Mouse (Mus musculus) limb, embryonic 14.5 days (tissue): Measurements from ENCODE around the gene Lrrc37a. TPM values are rescaled to one million over a fixed set of nuclear protein-coding genes. Genes with fewer than 3 reads are reported as not detected.

Source experiments
- ATAC-seq: fragments of 200-750 bp; cut with Nextera tagmentation; 2 replicates; pipeline ENCODE4 v1.8.0; 2017; ENCODE audit warnings: low read depth, moderate number of reproducible peaks, moderate TSS enrichment; ENCODE audit not compliant: low FRiP score
- DNase-seq: peaks from one replicate; pipeline ENCODE4 v3.0.0-alpha.2; 2015; ENCODE audit warnings: low spot score
- H3K27ac ChIP-seq: fragments of 300-500 bp; sonication (generic); replicated peaks from 2 replicates; pipeline ENCODE4 v1.5.1; 2014; ENCODE audit warnings: low read depth, mild to moderate bottlenecking, low read length, moderate library complexity, mixed read lengths
- H3K27me3 ChIP-seq: fragments of 300-500 bp; sonication (generic); 2 replicates; pipeline ENCODE4 v1.6.1; 2014; ENCODE audit warnings: low read length, mixed read lengths; ENCODE audit not compliant: control insufficient read depth, insufficient read depth
- H3K36me3 ChIP-seq: fragments of 300-500 bp; sonication (generic); 2 replicates; pipeline ENCODE4 v1.6.1; 2014; ENCODE audit warnings: mild to moderate bottlenecking, low read length, moderate library complexity, mixed read lengths; ENCODE audit not compliant: control insufficient read depth, insufficient read depth
- H3K4me1 ChIP-seq: fragments of 300-500 bp; sonication (generic); 2 replicates; pipeline ENCODE4 v1.6.1; 2014; ENCODE audit warnings: antibody characterized with exemption, low read length, mixed read lengths; ENCODE audit not compliant: control insufficient read depth, insufficient read depth
- H3K4me2 ChIP-seq: fragments of 300-500 bp; sonication (generic); replicated peaks from 2 replicates; pipeline ENCODE4 v1.6.1; 2014; ENCODE audit warnings: low read depth, mild to moderate bottlenecking, low read length, moderate library complexity; ENCODE audit not compliant: severe bottlenecking
- H3K4me3 ChIP-seq: fragments of 300-500 bp; sonication (generic); replicated peaks from 2 replicates; pipeline ENCODE4 v1.5.1; 2014; ENCODE audit warnings: low read length
- H3K9ac ChIP-seq: fragments of 300-500 bp; sonication (generic); 2 replicates; pipeline ENCODE4 v1.6.1; 2014; ENCODE audit warnings: mild to moderate bottlenecking, low read depth, low read length, moderate library complexity; ENCODE audit not compliant: severe bottlenecking
- H3K9me3 ChIP-seq: fragments of 300-500 bp; sonication (generic); 2 replicates; pipeline ENCODE4 v1.6.1; 2016; ENCODE audit warnings: low read length; ENCODE audit not compliant: control insufficient read depth
- POLR2A ChIP-seq: fragments of 200-500 bp; IDR thresholded peaks from 2 replicates; pipeline ENCODE4 v1.8.0; 2012; ENCODE audit warnings: inconsistent platforms, mild to moderate bottlenecking, moderate library complexity, borderline replicate concordance; ENCODE audit not compliant: insufficient read depth, insufficient read length; ENCODE audit errors: extremely low read depth
- WGBS: fragments of 180-500 bp; shearing (Covaris S2); extraction: QIAGEN DNeasy Blood & Tissue Kit; methylation state at CpG from one replicate; pipeline ENCODE4 v1.1.7; 2014; 5-methylcytosine and 5-hydroxymethylcytosine counted together
- polyA plus RNA-seq, 2 experiments: library from polyadenylated mRNA; depleted of rRNA in 1 of 2; stranded (reverse) in 1 of 2; unstranded in 1 of 2; fragments of >200 nt; fragmentation: Nextera tagmentation in 1 of 2; extraction: Ambion mirVana in 1 of 2; gene quantifications; 2 replicates each; pipeline versions ENCODE4 v1.2.1 to v1.2.3; 2012 to 2014

Lrrc37a gene
- polyA plus RNA-seq, 2 experiments, result not detected

GRCm38 (mm10) chr11:103406551-103406950, 97.8 kb downstream of the Lrrc37a start:
- Histone ChIP-seq H3K9me3 (no peaks in the 10 kb centered on the region), H3K4me2 (no peak overlapping the region), H3K4me1 (no peaks in the 10 kb centered on the region; the same call in 1 of the 2 replicates), H3K27ac (no peak overlapping the region), H3K36me3 (peaks cover 8% of the 10 kb centered on the region; the same call in 1 of the 2 replicates), H3K9ac (no peak overlapping the region), H3K27me3 (no peaks in the 10 kb centered on the region), H3K4me3 (no peak overlapping the region)
- TF ChIP-seq POLR2A, result no peak
- no peak for ATAC-seq
- DNase-seq, result no peak
- WGBS, result 78% methylated on average over 7 of the region's 7 CpGs

- 83% methylated on average over 1 of the region's 1 CpGs for WGBS
- Histone ChIP-seq H3K4me2 (no peak overlapping the region), H3K36me3 (peaks cover 8% of the 10 kb centered on the region; the same call in 1 of the 2 replicates), H3K4me3 (no peak overlapping the region), H3K9ac (no peak overlapping the region), H3K27ac (no peak overlapping the region), H3K9me3 (no peaks in the 10 kb centered on the region), H3K27me3 (no peaks in the 10 kb centered on the region), H3K4me1 (no peaks in the 10 kb centered on the region)
- no peak for TF ChIP-seq POLR2A
- DNase-seq, result no peak
- ATAC-seq, result no peak
These were observed 98.6 kb downstream of the Lrrc37a start for GRCm38 (mm10) chr11:103405814-103406213.

GRCm38 (mm10) chr11:103404618-103405017, 99.8 kb downstream of the Lrrc37a start:
- no peaks in the 10 kb centered on the region for H3K27me3 ChIP-seq
- no peak for DNase-seq
- no peak for TF ChIP-seq POLR2A
- no peaks in the 10 kb centered on the region for H3K4me1 ChIP-seq
- no peak for ATAC-seq
- H3K36me3 ChIP-seq, result peaks cover 11% of the 10 kb centered on the region
- no peak overlapping the region for H3K27ac ChIP-seq
- no peak overlapping the region for H3K4me2 ChIP-seq
- no peak overlapping the region for H3K9ac ChIP-seq
- no peaks in the 10 kb centered on the region for H3K9me3 ChIP-seq
- H3K4me3 ChIP-seq, result no peak overlapping the region

GRCm38 (mm10) chr11:103403776-103404175, 100.6 kb downstream of the Lrrc37a start:
- TF ChIP-seq POLR2A, result no peak
- H3K27me3 ChIP-seq, result no peaks in the 10 kb centered on the region
- no peaks in the 10 kb centered on the region for H3K9me3 ChIP-seq
- H3K27ac ChIP-seq, result no peak overlapping the region
- H3K9ac ChIP-seq, result no peak overlapping the region
- H3K36me3 ChIP-seq, result peaks cover 11% of the 10 kb centered on the region
- H3K4me1 ChIP-seq, result no peaks in the 10 kb centered on the region
- ATAC-seq (no peak), DNase-seq (no peak)
- no peak overlapping the region for H3K4me2 ChIP-seq
- H3K4me3 ChIP-seq, result no peak overlapping the region
- 68% methylated on average over 4 of the region's 4 CpGs for WGBS

GRCm38 (mm10) chr11:103402738-103403137, 101.7 kb downstream of the Lrrc37a start:
- no peak overlapping the region for H3K27ac ChIP-seq
- H3K4me3 ChIP-seq, result no peak overlapping the region
- no peak for DNase-seq
- no peak overlapping the region for H3K9ac ChIP-seq
- no peaks in the 10 kb centered on the region for H3K27me3 ChIP-seq
- ATAC-seq, result no peak
- no peak overlapping the region for H3K4me2 ChIP-seq
- no peaks in the 10 kb centered on the region for H3K4me1 ChIP-seq
- no peaks in the 10 kb centered on the region for H3K9me3 ChIP-seq
- no peak for TF ChIP-seq POLR2A
- H3K36me3 ChIP-seq, result peaks cover 11% of the 10 kb centered on the region
- WGBS, result 91% methylated on average over 5 of the region's 5 CpGs

GRCm38 (mm10) chr11:103402198-103402597, 102.2 kb downstream of the Lrrc37a start:
- H3K27me3 ChIP-seq, result no peaks in the 10 kb centered on the region
- peaks cover 11% of the 10 kb centered on the region for H3K36me3 ChIP-seq
- H3K27ac ChIP-seq, result no peak overlapping the region
- H3K4me3 ChIP-seq, result no peak overlapping the region
- no peak for TF ChIP-seq POLR2A
- no peak for ATAC-seq
- H3K9ac ChIP-seq, result no peak overlapping the region
- WGBS, result 64% methylated on average over 2 of the region's 2 CpGs
- peak; percentile 29 for DNase-seq
- no peaks in the 10 kb centered on the region for H3K4me1 ChIP-seq
- no peak overlapping the region for H3K4me2 ChIP-seq
- no peaks in the 10 kb centered on the region for H3K9me3 ChIP-seq

Other genes with a start within 250 kb of the Lrrc37a start
- 10.0 and 11.6 TPM in 2 replicates for gene Map3k14, start 237.1 kb downstream of the Lrrc37a start, polyA plus RNA-seq (2012; rRNA removed)
- gene Map3k14, start 237.1 kb downstream of the Lrrc37a start, polyA plus RNA-seq (2014; fragmentation: Nextera tagmentation; extraction: Ambion mirVana), result 4.0 and 4.6 TPM in 2 replicates
- gene Arhgap27, start 140.9 kb downstream of the Lrrc37a start, polyA plus RNA-seq (2012; rRNA removed), result 14.1 and 16.7 TPM in 2 replicates
- 8.4 and 9.4 TPM in 2 replicates for gene Arhgap27, start 140.9 kb downstream of the Lrrc37a start, polyA plus RNA-seq (2014; fragmentation: Nextera tagmentation; extraction: Ambion mirVana)
- gene Plekhm1, start 91.9 kb downstream of the Lrrc37a start, polyA plus RNA-seq (2012; rRNA removed), result 11.8 and 13.9 TPM in 2 replicates
- gene Plekhm1, start 91.9 kb downstream of the Lrrc37a start, polyA plus RNA-seq (2014; fragmentation: Nextera tagmentation; extraction: Ambion mirVana), result 9.6 and 10.7 TPM in 2 replicates
- gene Gm884, start 116.5 kb upstream of the Lrrc37a start, polyA plus RNA-seq (2012; rRNA removed), result not detected in 2 replicates
- gene Gm884, start 116.5 kb upstream of the Lrrc37a start, polyA plus RNA-seq (2014; fragmentation: Nextera tagmentation; extraction: Ambion mirVana), result not detected in 2 replicates
- not detected in 2 replicates for gene Lyzl6, start 134.3 kb upstream of the Lrrc37a start, polyA plus RNA-seq (2012; rRNA removed)
- not detected in 2 replicates for gene Lyzl6, start 134.3 kb upstream of the Lrrc37a start, polyA plus RNA-seq (2014; fragmentation: Nextera tagmentation; extraction: Ambion mirVana)
- 0.11 and 0.20 TPM in 2 replicates for gene Rprml, start 145.0 kb upstream of the Lrrc37a start, polyA plus RNA-seq (2012; rRNA removed)
- not detected in 2 replicates for gene Rprml, start 145.0 kb upstream of the Lrrc37a start, polyA plus RNA-seq (2014; fragmentation: Nextera tagmentation; extraction: Ambion mirVana)
- gene Gosr2, start 193.3 kb upstream of the Lrrc37a start, polyA plus RNA-seq (2012; rRNA removed), result 104 and 111 TPM in 2 replicates
- gene Gosr2, start 193.3 kb upstream of the Lrrc37a start, polyA plus RNA-seq (2014; fragmentation: Nextera tagmentation; extraction: Ambion mirVana), result 106 and 107 TPM in 2 replicates
- gene Wnt9b, start 245.2 kb upstream of the Lrrc37a start, polyA plus RNA-seq (2012; rRNA removed), result 0.62 and 0.63 TPM in 2 replicates
- 0.47 and 0.80 TPM in 2 replicates for gene Wnt9b, start 245.2 kb upstream of the Lrrc37a start, polyA plus RNA-seq (2014; fragmentation: Nextera tagmentation; extraction: Ambion mirVana)